Mouse (Mus musculus) layer of hippocampus, postnatal 14 days (tissue): Measurements from ENCODE around the gene Zbtb43. TPM values are rescaled to one million over a fixed set of nuclear protein-coding genes. Genes with fewer than 3 reads are reported as not detected.

ENCODE experiments used
- DNase-seq, 2 experiments: peaks; one replicate each; pipeline ENCODE4 v3.0.0; 2021 to 2022; ENCODE audit warnings: low spot score in 2 of 2, mixed read lengths in 1 of 2
- total RNA-seq, 2 experiments: library from RNA; stranded (reverse); gene quantifications; 2 replicates each; pipeline ENCODE4 v1.2.3; 2021

Gene Zbtb43
- total RNA-seq, 2 experiments from 2014 or later, result 22.0 to 26.3 TPM

GRCm38 (mm10) chr2:33430771-33431699 is 37.3 kb downstream of the Zbtb43 start, which contains the start of gene Zbtb34:
TSS of gene Zbtb34 (minus strand) at chr2:33431324.
- DNase-seq, result peak in 1 of 2 experiments; percentile 61

GRCm38 (mm10) chr2:33430081-33430770 is 38.1 kb downstream of the Zbtb43 start:
- no peak for DNase-seq

- DNase-seq, result no peak
Measured at GRCm38 (mm10) chr2:33429339-33429738, 39.0 kb downstream of the Zbtb43 start.

- no peak for DNase-seq
Measured at GRCm38 (mm10) chr2:33426640-33427398, 41.5 kb downstream of the Zbtb43 start.

GRCm38 (mm10) chr2:33417454-33417853 is 50.9 kb downstream of the Zbtb43 start:
- DNase-seq, result no peak

GRCm38 (mm10) chr2:33414019-33414418 is 54.3 kb downstream of the Zbtb43 start:
- DNase-seq, result no peak

- no peak for DNase-seq
Measured at GRCm38 (mm10) chr2:33412111-33412510, 56.2 kb downstream of the Zbtb43 start.

GRCm38 (mm10) chr2:33403511-33404003 is 64.8 kb downstream of the Zbtb43 start:
- DNase-seq, result no peak

- DNase-seq, result no peak
Measured at GRCm38 (mm10) chr2:33402638-33403037, 65.7 kb downstream of the Zbtb43 start.

GRCm38 (mm10) chr2:33402236-33402635 is 66.1 kb downstream of the Zbtb43 start:
- DNase-seq, result peak; percentile 73 to 81

- no peak for DNase-seq
Measured at GRCm38 (mm10) chr2:33401217-33401616, 67.1 kb downstream of the Zbtb43 start.

- no peak for DNase-seq
Measured at GRCm38 (mm10) chr2:33400541-33400940, 67.8 kb downstream of the Zbtb43 start.

Other genes starting within 250 kb of the Zbtb43 start
- gene Ralgps1, start 97.1 kb downstream of the Zbtb43 start, total RNA-seq, result 10 to 100 TPM; 63.8 to 64.1 TPM
- 10 to 100 TPM; 13.7 to 16.1 TPM for gene Zbtb34, start 37.2 kb downstream of the Zbtb43 start, total RNA-seq
- under 1 TPM; 0.17 to 0.28 TPM for gene Lmx1b, start 172.0 kb upstream of the Zbtb43 start, total RNA-seq